Mouse (Mus musculus): Measurements from ENCODE around the gene Babam1. TPM values are rescaled to one million over a fixed set of nuclear protein-coding genes. Genes with fewer than 3 reads are reported as not detected.

Gene Babam1
- polyA plus RNA-seq, 1 experiment from 2014 or later, result 40.7 TPM

DNA sequence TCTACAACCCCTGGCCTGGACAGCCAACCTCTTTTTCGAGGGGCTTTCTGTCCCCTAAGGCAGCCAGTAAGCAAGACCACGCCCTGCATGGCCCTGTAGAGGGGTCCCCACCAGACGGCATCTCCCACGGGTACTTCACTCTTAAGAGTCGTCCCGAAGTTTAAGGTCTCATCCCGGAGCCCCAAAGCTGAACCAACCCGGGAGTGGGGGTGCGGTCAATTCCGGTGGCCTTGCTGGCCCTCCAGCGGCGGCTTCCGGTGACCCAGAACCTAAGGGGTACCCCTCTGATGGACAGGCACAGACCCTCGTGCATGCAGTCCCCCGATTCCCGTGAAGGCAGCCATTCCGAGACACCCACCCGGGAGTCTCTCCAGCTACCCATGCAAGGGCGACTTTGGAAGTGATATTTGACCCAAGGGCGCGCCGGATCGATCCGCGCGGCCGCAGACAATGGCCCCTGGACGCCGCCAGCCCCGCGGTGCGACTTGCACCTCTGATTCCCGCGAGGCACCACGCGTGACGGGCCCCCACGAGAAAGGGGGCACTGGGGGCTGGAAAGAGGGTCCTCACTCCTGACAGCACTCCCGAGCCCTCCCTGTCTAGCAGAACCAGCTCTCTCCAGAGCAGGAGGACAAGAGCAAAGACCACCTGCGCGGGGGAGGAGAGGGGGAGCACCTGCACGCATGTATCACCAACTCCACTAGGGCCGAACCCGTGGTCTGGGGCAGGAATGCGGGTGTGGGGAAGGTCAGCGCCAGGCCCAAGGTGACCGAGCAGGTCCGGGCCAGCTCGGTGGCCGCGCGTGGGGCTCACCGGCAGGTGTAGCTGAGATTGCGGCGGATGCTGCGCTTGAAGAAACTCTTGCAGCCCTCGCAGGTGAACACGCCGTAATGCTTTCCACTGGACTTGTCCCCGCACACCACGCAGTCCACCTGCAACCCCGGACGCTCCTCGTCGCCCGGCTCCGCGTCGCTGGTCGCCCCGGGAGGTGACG lies 16.2 kb upstream of the Babam1 start:
- Histone ChIP-seq H3K27ac (ENCODE audit: low read depth) (peak overlapping the region; percentile 96), H3K4me3 (ENCODE audit: low read depth, low read length) (peak overlapping the region; percentile 70), H3K9me3 (ENCODE audit: low read length) (no peaks in the 10 kb centered on the region), H3K36me3 (replicated peaks; ENCODE audit: insufficient read depth, low read length) (peaks cover 8% of the 10 kb centered on the region; the same call in 1 of the 2 replicates), H3K4me1 (ENCODE audit: insufficient read depth) (peaks cover 38% of the 10 kb centered on the region), H3K27me3 (ENCODE audit: insufficient read depth, low read length) (peaks cover 16% of the 10 kb centered on the region), H3K9ac (replicated peaks) (peak overlapping the region; percentile 78), H3K4me2 (ENCODE audit: low read depth, low read length) (peak overlapping the region; percentile 92)
- no peak for ATAC-seq
- 5% methylated on average over 70 of the region's 72 CpGs for WGBS (ENCODE audit: insufficient replicate concordance)
- DNase-seq, result peak; percentile 53
- TF ChIP-seq CTCF (IDR thresholded peaks at IDR 0.05; ENCODE audit: low read depth) (no peak), EP300 (IDR thresholded peaks at IDR 0.05; ENCODE audit: low read depth) (no peak)

GRCm38 (mm10) chr8:71381421-71381970 lies 15.2 kb upstream of the Babam1 start, which contains the start of gene Nr2f6:
Nr2f6 (minus strand) TSS chr8:71381960.
- Histone ChIP-seq H3K4me1 (ENCODE audit: insufficient read depth) (peaks cover 28% of the 10 kb centered on the region), H3K27me3 (ENCODE audit: insufficient read depth, low read length) (peaks cover 16% of the 10 kb centered on the region)
- peak; percentile 5 for ATAC-seq

GRCm38 (mm10) chr8:71381971-71382961 lies 14.4 kb upstream of the Babam1 start:
- peak; percentile 88 for DNase-seq
- 6% methylated on average over 48 of the region's 80 CpGs for WGBS (ENCODE audit: insufficient replicate concordance)
- Histone ChIP-seq H3K4me3 (ENCODE audit: low read depth, low read length) (peak overlapping the region; percentile 70), H3K9ac (replicated peaks) (peak overlapping the region; percentile 78), H3K9me3 (ENCODE audit: low read length) (no peaks in the 10 kb centered on the region), H3K36me3 (replicated peaks; ENCODE audit: insufficient read depth, low read length) (peaks cover 7% of the 10 kb centered on the region; the same call in 1 of the 2 replicates), H3K27ac (ENCODE audit: low read depth) (peak overlapping the region; percentile 96), H3K4me2 (ENCODE audit: low read depth, low read length) (peak overlapping the region; percentile 92), H3K4me1 (ENCODE audit: insufficient read depth) (peaks cover 23% of the 10 kb centered on the region), H3K27me3 (ENCODE audit: insufficient read depth, low read length) (peaks cover 16% of the 10 kb centered on the region)
- TF ChIP-seq EP300 (IDR thresholded peaks at IDR 0.05; ENCODE audit: low read depth) (no peak), CTCF (IDR thresholded peaks at IDR 0.05; ENCODE audit: low read depth) (no peak)
- peak; percentile 82 for ATAC-seq

More at GRCm38 (mm10) chr8:71381421-71381970, 15.2 kb upstream of the Babam1 start, which contains the start of gene Nr2f6:
- peak within 1 kb of the TSS; percentile 78 for H3K9ac ChIP-seq (replicated peaks)
- peaks cover 8% of the 10 kb centered on the region; the same call in 1 of the 2 replicates for H3K36me3 ChIP-seq (replicated peaks; ENCODE audit: insufficient read depth, low read length)
- no peaks in the 10 kb centered on the region for H3K9me3 ChIP-seq (ENCODE audit: low read length)
- 6% methylated on average over 45 of the region's 89 CpGs for WGBS (ENCODE audit: insufficient replicate concordance)
- DNase-seq, result peak; percentile 74
- peak within 1 kb of the TSS; percentile 96 for H3K27ac ChIP-seq (ENCODE audit: low read depth)
- peak within 1 kb of the TSS; percentile 92 for H3K4me2 ChIP-seq (ENCODE audit: low read depth, low read length)
- H3K4me3 ChIP-seq (ENCODE audit: low read depth, low read length), result peak within 1 kb of the TSS; percentile 70
- TF ChIP-seq EP300 (IDR thresholded peaks at IDR 0.05; ENCODE audit: low read depth) (no peak), CTCF (IDR thresholded peaks at IDR 0.05; ENCODE audit: low read depth) (no peak)

GRCm38 (mm10) chr8:71383396-71383795 lies 13.3 kb upstream of the Babam1 start:
- H3K4me3 ChIP-seq (ENCODE audit: low read depth, low read length), result no peak overlapping the region
- DNase-seq (peak; percentile 59), ATAC-seq (peak; percentile 22)
- H3K4me1 ChIP-seq (ENCODE audit: insufficient read depth), result peaks cover 24% of the 10 kb centered on the region
- H3K27ac ChIP-seq (ENCODE audit: low read depth), result peak overlapping the region; percentile 96
- peaks cover 16% of the 10 kb centered on the region for H3K27me3 ChIP-seq (ENCODE audit: insufficient read depth, low read length)
- WGBS (ENCODE audit: insufficient replicate concordance), result 44% methylated on average over 12 of the region's 12 CpGs
- H3K4me2 ChIP-seq (ENCODE audit: low read depth, low read length), result peak overlapping the region; percentile 92
- TF ChIP-seq CTCF (IDR thresholded peaks at IDR 0.05; ENCODE audit: low read depth) (no peak), EP300 (IDR thresholded peaks at IDR 0.05; ENCODE audit: low read depth) (peak; percentile 31; the same call in 1 of the 2 replicates)
- H3K9me3 ChIP-seq (ENCODE audit: low read length), result no peaks in the 10 kb centered on the region
- no peaks in the 10 kb centered on the region for H3K36me3 ChIP-seq (replicated peaks; ENCODE audit: insufficient read depth, low read length)
- peak overlapping the region; percentile 46 for H3K9ac ChIP-seq (replicated peaks)

DNA sequence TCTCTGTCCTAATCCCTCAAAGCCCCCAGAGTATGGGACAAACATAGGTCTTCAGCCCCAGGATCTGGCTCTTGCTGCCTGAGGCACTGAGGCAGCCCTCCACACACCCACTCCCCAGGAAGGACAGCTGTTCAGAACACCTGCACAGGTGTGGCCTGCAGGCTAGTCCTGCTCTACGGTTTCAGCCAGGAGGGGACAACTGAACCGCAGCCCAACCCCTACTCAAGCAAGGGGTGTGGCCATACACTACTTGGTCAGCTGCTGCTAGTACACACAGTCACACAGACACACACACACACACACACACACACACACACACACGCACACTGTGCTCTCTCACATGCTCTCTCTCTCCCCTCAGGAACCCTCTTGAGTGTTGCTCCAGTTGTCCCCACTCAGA lies 12.8 kb upstream of the Babam1 start:
- no peak overlapping the region for H3K4me3 ChIP-seq (ENCODE audit: low read depth, low read length)
- H3K27me3 ChIP-seq (ENCODE audit: insufficient read depth, low read length), result peaks cover 16% of the 10 kb centered on the region
- DNase-seq (no peak), ATAC-seq (peak; percentile 22)
- TF ChIP-seq EP300 (IDR thresholded peaks at IDR 0.05; ENCODE audit: low read depth), result no peak
- no peak for TF ChIP-seq CTCF (IDR thresholded peaks at IDR 0.05; ENCODE audit: low read depth)
- H3K4me1 ChIP-seq (ENCODE audit: insufficient read depth), result peaks cover 22% of the 10 kb centered on the region
- peak overlapping the region; percentile 96 for H3K27ac ChIP-seq (ENCODE audit: low read depth)
- H3K9me3 ChIP-seq (ENCODE audit: low read length), result no peaks in the 10 kb centered on the region
- 48% methylated on average over 3 of the region's 3 CpGs for WGBS (ENCODE audit: insufficient replicate concordance)
- H3K9ac ChIP-seq (replicated peaks), result peak overlapping the region; percentile 46; the same call in 1 of the 2 replicates
- peak overlapping the region; percentile 92; the same call in 1 of the 2 replicates for H3K4me2 ChIP-seq (ENCODE audit: low read depth, low read length)
- no peaks in the 10 kb centered on the region for H3K36me3 ChIP-seq (replicated peaks; ENCODE audit: insufficient read depth, low read length)
